Mouse (Mus musculus): ENCODE data around the gene Rsbn1l. TPM values are rescaled to one million over a fixed set of nuclear protein-coding genes. Genes with fewer than 3 reads are reported as not detected.

Rsbn1l gene
- 1.9 TPM for polyA plus RNA-seq (2012; fragmentation: generic; extraction: Trizol)
- long read RNA-seq, experiment 1, partial matches to known transcripts = 11 of 12 reads
- long read RNA-seq, experiment 1, other reads (novel, unspliced or antisense) = 1 of 12 reads
- long read RNA-seq, experiment 2, partial matches to known transcripts = 0 of 1 reads
- long read RNA-seq, experiment 2, other reads (novel, unspliced or antisense) = 1 of 1 reads

- TF ChIP-seq MYOG (IDR thresholded peaks at IDR 0.05; ENCODE audit: control insufficient read depth, extremely low read depth, insufficient read length) = no peak
- TF ChIP-seq USF1 (IDR thresholded peaks at IDR 0.05; ENCODE audit: low read depth) = no peak
- no peak for TF ChIP-seq CEBPB (IDR thresholded peaks at IDR 0.05; ENCODE audit: low read depth)
- TF ChIP-seq FOSL1 (IDR thresholded peaks at IDR 0.05; ENCODE audit: insufficient read depth, low read length, poor library complexity, severe bottlenecking) = no peak
- TF ChIP-seq MAX (IDR thresholded peaks at IDR 0.05) = no peak
- TF ChIP-seq MYOD1 (IDR thresholded peaks at IDR 0.05; ENCODE audit: control insufficient read depth, insufficient read length, low read depth) = no peak
- TF ChIP-seq CTCF (IDR thresholded peaks at IDR 0.05; ENCODE audit: control insufficient read depth, insufficient read depth, insufficient read length) = no peak
- H3K79me2 ChIP-seq (ENCODE audit: control insufficient read depth, insufficient read depth) = peaks cover 7% of the 10 kb centered on the region
- no peaks in the 10 kb centered on the region for H3K27me3 ChIP-seq (ENCODE audit: control insufficient read depth, insufficient read depth, insufficient read length)
- no peaks in the 10 kb centered on the region for H3K36me3 ChIP-seq (ENCODE audit: control insufficient read depth, insufficient read depth)
- no peak within 1 kb of the TSS for H3K4me3 ChIP-seq (ENCODE audit: insufficient read depth, poor library complexity, severe bottlenecking)
- no peak within 1 kb of the TSS for H3ac ChIP-seq (ENCODE audit: control insufficient read depth, insufficient read length, low read depth)
- no peaks in the 10 kb centered on the region for H3K79me3 ChIP-seq (ENCODE audit: low read depth)
Observed at GRCm38 (mm10) chr5:20956298-20956697, at the start of gene Rsbn1l. Rsbn1l (minus strand) TSS chr5:20956398.

GRCm38 (mm10) chr5:21002723-21003122, 46.5 kb upstream of the Rsbn1l start:
- no peak overlapping the region for H3ac ChIP-seq (ENCODE audit: control insufficient read depth, insufficient read length, low read depth)
- H3K27me3 ChIP-seq (ENCODE audit: control insufficient read depth, insufficient read depth, insufficient read length) = no peaks in the 10 kb centered on the region
- H3K36me3 ChIP-seq (ENCODE audit: control insufficient read depth, insufficient read depth) = peaks cover 91% of the 10 kb centered on the region
- TF ChIP-seq MAX (IDR thresholded peaks at IDR 0.05) (no peak), FOSL1 (IDR thresholded peaks at IDR 0.05; ENCODE audit: insufficient read depth, low read length, poor library complexity, severe bottlenecking) (no peak), USF1 (IDR thresholded peaks at IDR 0.05; ENCODE audit: low read depth) (no peak), CTCF (IDR thresholded peaks at IDR 0.05; ENCODE audit: control insufficient read depth, insufficient read depth, insufficient read length) (no peak), CEBPB (IDR thresholded peaks at IDR 0.05; ENCODE audit: low read depth) (no peak), MYOD1 (IDR thresholded peaks at IDR 0.05; ENCODE audit: control insufficient read depth, insufficient read length, low read depth) (no peak), MYOG (IDR thresholded peaks at IDR 0.05; ENCODE audit: control insufficient read depth, extremely low read depth, insufficient read length) (no peak)
- H3K79me3 ChIP-seq (ENCODE audit: low read depth) = no peaks in the 10 kb centered on the region
- no peak overlapping the region for H3K4me3 ChIP-seq (ENCODE audit: insufficient read depth, poor library complexity, severe bottlenecking)
- H3K79me2 ChIP-seq (ENCODE audit: control insufficient read depth, insufficient read depth) = no peaks in the 10 kb centered on the region

- Histone ChIP-seq H3K27me3 (ENCODE audit: control insufficient read depth, insufficient read depth, insufficient read length) (no peaks in the 10 kb centered on the region), H3K36me3 (ENCODE audit: control insufficient read depth, insufficient read depth) (peaks cover 91% of the 10 kb centered on the region), H3K4me3 (ENCODE audit: insufficient read depth, poor library complexity, severe bottlenecking) (no peak overlapping the region), H3K79me3 (ENCODE audit: low read depth) (no peaks in the 10 kb centered on the region), H3K79me2 (ENCODE audit: control insufficient read depth, insufficient read depth) (no peaks in the 10 kb centered on the region), H3ac (ENCODE audit: control insufficient read depth, insufficient read length, low read depth) (no peak overlapping the region)
- TF ChIP-seq FOSL1 (IDR thresholded peaks at IDR 0.05; ENCODE audit: insufficient read depth, low read length, poor library complexity, severe bottlenecking) (no peak), MYOD1 (IDR thresholded peaks at IDR 0.05; ENCODE audit: control insufficient read depth, insufficient read length, low read depth) (no peak), CEBPB (IDR thresholded peaks at IDR 0.05; ENCODE audit: low read depth) (no peak), CTCF (IDR thresholded peaks at IDR 0.05; ENCODE audit: control insufficient read depth, insufficient read depth, insufficient read length) (no peak), USF1 (IDR thresholded peaks at IDR 0.05; ENCODE audit: low read depth) (no peak), MYOG (IDR thresholded peaks at IDR 0.05; ENCODE audit: control insufficient read depth, extremely low read depth, insufficient read length) (no peak), MAX (IDR thresholded peaks at IDR 0.05) (no peak)
Observed at GRCm38 (mm10) chr5:21001622-21002315, 45.6 kb upstream of the Rsbn1l start.

DNA sequence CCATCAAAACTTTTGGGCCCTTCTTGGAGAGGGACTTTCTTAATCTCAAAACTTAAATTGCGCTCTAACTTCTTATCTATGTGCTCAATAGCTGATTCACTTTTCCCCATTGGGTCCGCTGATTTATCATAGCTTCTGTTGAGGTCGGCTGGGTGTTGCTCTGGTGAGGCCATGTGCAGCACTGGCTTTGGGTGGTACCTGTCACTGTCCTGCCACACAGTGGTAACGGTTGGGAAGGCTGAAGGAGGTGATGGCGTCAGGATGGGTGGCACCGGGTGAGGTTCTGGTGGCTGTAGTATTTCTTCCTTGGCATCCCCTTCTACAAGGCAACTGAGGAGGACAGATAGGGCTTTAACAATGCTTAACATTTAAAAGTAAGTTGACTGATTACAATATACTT, 42.2 kb upstream of the Rsbn1l start:
- no peak overlapping the region for H3K4me3 ChIP-seq (ENCODE audit: insufficient read depth, poor library complexity, severe bottlenecking)
- no peaks in the 10 kb centered on the region for H3K27me3 ChIP-seq (ENCODE audit: control insufficient read depth, insufficient read depth, insufficient read length)
- peaks cover 91% of the 10 kb centered on the region for H3K36me3 ChIP-seq (ENCODE audit: control insufficient read depth, insufficient read depth)
- no peak for TF ChIP-seq MYOD1 (IDR thresholded peaks at IDR 0.05; ENCODE audit: control insufficient read depth, insufficient read length, low read depth)
- no peak overlapping the region for H3ac ChIP-seq (ENCODE audit: control insufficient read depth, insufficient read length, low read depth)
- no peaks in the 10 kb centered on the region for H3K79me3 ChIP-seq (ENCODE audit: low read depth)
- H3K79me2 ChIP-seq (ENCODE audit: control insufficient read depth, insufficient read depth) = peaks cover 9% of the 10 kb centered on the region

- peaks cover 92% of the 10 kb centered on the region for H3K36me3 ChIP-seq (ENCODE audit: control insufficient read depth, insufficient read depth)
- no peaks in the 10 kb centered on the region for H3K79me3 ChIP-seq (ENCODE audit: low read depth)
- no peak overlapping the region for H3K4me3 ChIP-seq (ENCODE audit: insufficient read depth, poor library complexity, severe bottlenecking)
- TF ChIP-seq CEBPB (IDR thresholded peaks at IDR 0.05; ENCODE audit: low read depth) = no peak
- no peak for TF ChIP-seq MYOD1 (IDR thresholded peaks at IDR 0.05; ENCODE audit: control insufficient read depth, insufficient read length, low read depth)
- no peak for TF ChIP-seq FOSL1 (IDR thresholded peaks at IDR 0.05; ENCODE audit: insufficient read depth, low read length, poor library complexity, severe bottlenecking)
- no peak for TF ChIP-seq USF1 (IDR thresholded peaks at IDR 0.05; ENCODE audit: low read depth)
- TF ChIP-seq MAX (IDR thresholded peaks at IDR 0.05) = no peak
- no peak for TF ChIP-seq CTCF (IDR thresholded peaks at IDR 0.05; ENCODE audit: control insufficient read depth, insufficient read depth, insufficient read length)
- no peak for TF ChIP-seq MYOG (IDR thresholded peaks at IDR 0.05; ENCODE audit: control insufficient read depth, extremely low read depth, insufficient read length)
- H3ac ChIP-seq (ENCODE audit: control insufficient read depth, insufficient read length, low read depth) = no peak overlapping the region
- H3K79me2 ChIP-seq (ENCODE audit: control insufficient read depth, insufficient read depth) = peaks cover 9% of the 10 kb centered on the region
- no peaks in the 10 kb centered on the region for H3K27me3 ChIP-seq (ENCODE audit: control insufficient read depth, insufficient read depth, insufficient read length)
Observed at GRCm38 (mm10) chr5:20997555-20997954, 41.4 kb upstream of the Rsbn1l start.
